ENCODE assay signal across 8 mouse cellular contexts in the genomic region with DNA sequence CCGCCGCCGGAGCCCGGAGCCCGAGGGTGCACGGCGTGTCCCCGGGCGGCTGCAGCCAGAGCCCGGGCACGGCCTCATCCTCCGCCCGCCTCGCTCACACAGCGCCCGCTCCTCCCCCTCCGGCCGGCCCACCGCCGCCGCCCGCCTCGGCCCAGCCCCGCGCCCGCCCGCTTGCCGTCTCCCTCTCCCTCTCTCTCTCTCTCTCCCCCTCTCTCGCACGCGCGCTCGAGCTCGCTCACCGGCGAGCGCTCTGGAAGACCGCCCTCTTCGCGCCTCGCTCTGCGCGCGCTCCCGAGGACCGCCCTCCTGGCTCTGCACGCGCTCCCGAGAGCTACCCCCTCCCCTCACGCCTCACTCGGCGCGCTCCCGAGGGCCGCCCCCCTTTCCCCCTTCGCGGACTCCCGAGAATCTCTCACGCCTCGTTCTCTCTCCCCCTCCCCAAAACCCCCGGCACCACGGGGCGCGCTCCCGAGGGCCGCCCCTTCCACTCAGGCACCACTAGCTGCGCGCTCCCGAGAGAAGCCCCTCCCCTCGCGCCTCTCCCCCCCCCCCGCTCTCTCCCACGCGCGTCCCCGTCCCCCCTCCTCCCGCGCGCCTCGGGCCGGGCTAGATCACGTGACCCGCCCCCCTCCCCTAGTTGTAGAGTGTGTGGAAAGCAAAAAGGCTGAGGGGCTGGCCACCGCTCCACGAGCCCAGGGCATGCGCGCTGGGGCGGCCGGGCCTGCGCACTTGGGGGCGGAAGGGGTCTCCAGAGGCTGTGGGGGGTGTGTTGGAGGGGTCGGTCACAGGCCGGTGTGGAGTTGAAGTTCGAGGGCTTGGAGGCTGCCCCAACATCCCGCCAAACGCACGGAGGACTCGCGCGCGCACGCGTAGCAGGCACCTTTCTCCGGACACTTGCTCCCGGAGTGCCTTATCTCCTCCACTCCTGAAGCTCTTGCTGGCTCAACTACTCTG. TPM values are rescaled to one million over a fixed set of nuclear protein-coding genes. Genes with fewer than 3 reads are reported as not detected.
DNase-seq lines count a peak whose midpoint lies in the region; ATAC-seq and TF ChIP-seq lines count a peak whose summit lies in the region.

Gene Auts2, minus strand, starts transcription at position 227 of the 954 bp plus-strand sequence.

- peak within 1 kb of the TSS; percentile 67 for H3K4me2 ChIP-seq in hindbrain, embryonic 11.5 days (replicated peaks; ENCODE audit: low read depth, low read length)
- peak within 1 kb of the TSS; percentile 88 for H3K4me2 ChIP-seq in lung, postnatal 0 days (replicated peaks; ENCODE audit: low read depth, low read length)

- H3K36me3 ChIP-seq in hindbrain, embryonic 11.5 days (ENCODE audit: control insufficient read depth, insufficient read depth, low read length) = no peaks in the 10 kb centered on the region
- no peaks in the 10 kb centered on the region for H3K36me3 ChIP-seq in lung, postnatal 0 days (ENCODE audit: insufficient read depth, low read length)

- peak; percentile 90 for ATAC-seq in hindbrain, embryonic 11.5 days (ENCODE audit: low FRiP score)
- peak; percentile 93 for ATAC-seq in lung, postnatal 0 days

- no peaks in the 10 kb centered on the region for H3K9me3 ChIP-seq in hindbrain, embryonic 11.5 days (ENCODE audit: control insufficient read depth, low read length)
- H3K9me3 ChIP-seq in lung, postnatal 0 days (ENCODE audit: low read length) = no peaks in the 10 kb centered on the region

- no peaks in the 10 kb centered on the region for H3K27me3 ChIP-seq in hindbrain, embryonic 11.5 days (ENCODE audit: control insufficient read depth, insufficient read depth, low read length)
- H3K27me3 ChIP-seq in lung, postnatal 0 days (replicated peaks; ENCODE audit: insufficient read depth, low read length) = peaks cover 3% of the 10 kb centered on the region; the same call in 1 of the 2 replicates

- H3K9ac ChIP-seq in hindbrain, embryonic 11.5 days (ENCODE audit: low read depth, low read length) = peak within 1 kb of the TSS; percentile 93
- H3K9ac ChIP-seq in lung, postnatal 0 days (replicated peaks; ENCODE audit: low read depth) = peak within 1 kb of the TSS; percentile 36

- peak within 1 kb of the TSS; percentile 91 for H3K27ac ChIP-seq in hindbrain, embryonic 11.5 days (ENCODE audit: low read depth, low read length)
- peak within 1 kb of the TSS; percentile 32; the same call in 1 of the 2 replicates for H3K27ac ChIP-seq in lung, postnatal 0 days (ENCODE audit: low read length)

- peak within 1 kb of the TSS; percentile 72 for H3K4me3 ChIP-seq in hindbrain, embryonic 11.5 days (ENCODE audit: low read depth, low read length)
- peak within 1 kb of the TSS; percentile 69 for H3K4me3 ChIP-seq in lung, postnatal 0 days (ENCODE audit: low read depth, low read length)

- 0% methylated on average over 56 of the region's 105 CpGs for WGBS in hindbrain, embryonic 11.5 days
- WGBS in lung, postnatal 0 days = under 1% methylated on average over 51 of the region's 105 CpGs

- 0 out of 2 replicates have a peak, but pooled peaks cover 2% of the 10 kb centered on the region for H3K4me1 ChIP-seq in hindbrain, embryonic 11.5 days (replicated peaks; ENCODE audit: control insufficient read depth, insufficient read depth, low read length)
- peaks cover 7% of the 10 kb centered on the region; the same call in 1 of the 2 replicates for H3K4me1 ChIP-seq in lung, postnatal 0 days (ENCODE audit: insufficient read depth, low read depth, low read length)

- no peak for TF ChIP-seq EP300 in lung, postnatal 0 days (IDR thresholded peaks at IDR 0.05)

- DNase-seq in R1 (ENCODE audit: low read depth, low spot score) = peak; percentile 91
- peak; percentile 91 for DNase-seq in cerebellum, adult 9-11 months
- peak; percentile 74 to 78 for DNase-seq in frontal cortex, postnatal 14 days (ENCODE audit: low spot score in 2 of 2)
- peak; percentile 93 for DNase-seq in hindbrain, embryonic 11.5 days (ENCODE audit: low spot score)
- peak; percentile 72 to 84 for DNase-seq in layer of hippocampus, postnatal 25 days (ENCODE audit: extremely low spot score in 1 of 2, low spot score in 1 of 2)
- DNase-seq in lung, postnatal 0 days (ENCODE audit: low spot score) = peak; percentile 95
- DNase-seq in retina, embryonic 14.5 days (ENCODE audit: low spot score) = peak; percentile 93
- peak; percentile 72 to 76 for DNase-seq in urinary bladder, adult 18-20 months (ENCODE audit: low spot score in 2 of 2)

- TF ChIP-seq CTCF in lung, postnatal 0 days (IDR thresholded peaks at IDR 0.05) = no peak

RNA-seq across cellular contexts. Expression of gene Auts2, which starts in this region (rescaled TPM):
- 49.5 and 70.3 TPM in 2 replicates for polyA plus RNA-seq in hindbrain, embryonic 11.5 days (2014; fragmentation: Nextera tagmentation; extraction: Ambion mirVana)
- total RNA-seq in layer of hippocampus, postnatal 25 days (2021) = 100 to 1,000 TPM; 103 to 156 TPM
- polyA plus RNA-seq in lung, postnatal 0 days (2015; fragmentation: Nextera tagmentation; extraction: Ambion mirVana) = 4.4 and 6.0 TPM in 2 replicates

Comparison
In these comparisons a context has a peak if more than half of its experiments do, and no peak if none do; other contexts are left out.
1. Peak in every context shown above with its lines: DNase-seq, ATAC-seq, H3K4me3 ChIP-seq and H3K27ac ChIP-seq.